Mouse (Mus musculus) midbrain, embryonic 11.5 days (tissue): ENCODE measurements around the gene Taar9. TPM values are rescaled to one million over a fixed set of nuclear protein-coding genes. Genes with fewer than 3 reads are reported as not detected.
A peak's percentile ranks its signal among the peaks of the same experiment; 100 is the strongest.
"Not testable (repeated sequence)": the region's sequence is repeated elsewhere in the genome, so short reads cannot be mapped to it uniquely, and the experiment has no call there.

Source experiments
- ATAC-seq: fragments of 200-750 bp; cut with Nextera tagmentation; 2 replicates; pipeline ENCODE4 v1.8.0; 2017; ENCODE audit warnings: moderate TSS enrichment, moderate library complexity; ENCODE audit not compliant: low FRiP score
- DNase-seq: peaks from one replicate; pipeline ENCODE4 v3.0.0; 2015; ENCODE audit warnings: low spot score; ENCODE audit errors: missing footprints
- H3K27ac ChIP-seq: fragments of 300-500 bp; sonication (generic); 2 replicates; pipeline ENCODE4 v1.5.1; 2014; ENCODE audit warnings: low read depth, low read length
- H3K27me3 ChIP-seq: fragments of 300-500 bp; sonication (generic); 2 replicates; pipeline ENCODE4 v1.6.1; 2014; ENCODE audit warnings: mild to moderate bottlenecking, low read length, moderate library complexity, mixed read lengths; ENCODE audit not compliant: control insufficient read depth, insufficient read depth
- H3K36me3 ChIP-seq: fragments of 300-500 bp; sonication (generic); 2 replicates; pipeline ENCODE4 v1.6.1; 2014; ENCODE audit warnings: mild to moderate bottlenecking, low read length, moderate library complexity, mixed read lengths; ENCODE audit not compliant: control insufficient read depth, insufficient read depth
- H3K4me1 ChIP-seq: fragments of 300-500 bp; sonication (generic); 2 replicates; pipeline ENCODE4 v1.6.1; 2014; ENCODE audit warnings: low read length; ENCODE audit not compliant: control insufficient read depth, insufficient read depth
- H3K4me2 ChIP-seq: fragments of 300-500 bp; sonication (generic); 2 replicates; pipeline ENCODE4 v1.6.1; 2014; ENCODE audit warnings: mild to moderate bottlenecking, moderate library complexity
- H3K4me3 ChIP-seq: fragments of 300-500 bp; sonication (generic); 2 replicates; pipeline ENCODE4 v1.5.1; 2014; ENCODE audit warnings: low read depth, low read length
- H3K9ac ChIP-seq: fragments of 300-500 bp; sonication (generic); 2 replicates; pipeline ENCODE4 v1.6.1; 2014; ENCODE audit warnings: low read length
- H3K9me3 ChIP-seq: fragments of 300-500 bp; sonication (generic); 2 replicates; pipeline ENCODE4 v1.6.1; 2016; ENCODE audit warnings: low read length; ENCODE audit not compliant: control insufficient read depth
- WGBS: fragments of 180-500 bp; shearing (Covaris S2); extraction: QIAGEN DNeasy Blood & Tissue Kit; methylation state at CpG from one replicate; pipeline ENCODE4 v1.1.7; 2014; 5-methylcytosine and 5-hydroxymethylcytosine counted together
- polyA plus RNA-seq: library from polyadenylated mRNA; unstranded; fragments of >200 nt; fragmentation: Nextera tagmentation; extraction: Ambion mirVana; gene quantifications from 2 replicates; pipeline ENCODE4 v1.2.1, GENCODE M21; 2014

Gene Taar9
- polyA plus RNA-seq, 1 experiment from 2014 or later = not detected

DNA sequence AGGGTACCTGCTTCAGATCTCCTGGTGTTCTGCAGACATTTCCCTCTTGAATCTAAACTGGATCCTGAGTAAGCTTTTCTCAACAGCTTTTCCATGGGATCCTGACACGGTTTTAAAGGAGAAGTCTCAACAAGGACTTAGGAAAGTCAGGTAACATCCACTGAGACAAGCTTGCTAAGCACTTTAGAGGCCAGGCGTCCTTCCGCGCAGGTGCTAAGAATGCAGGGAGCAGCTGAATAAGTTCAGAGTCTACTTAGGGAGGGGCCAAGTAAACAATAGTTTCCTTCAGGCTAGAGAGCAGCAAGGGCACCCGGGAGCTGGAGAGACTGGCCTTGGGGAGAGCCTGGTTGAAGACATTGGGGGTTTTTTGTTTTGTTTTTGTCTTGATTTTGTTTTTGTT is 22.9 kb upstream of the Taar9 start:
- Histone ChIP-seq H3K4me1 (peaks cover 6% of the 10 kb centered on the region; the same call in 1 of the 2 replicates), H3K36me3 (no peaks in the 10 kb centered on the region), H3K27ac (no peak overlapping the region), H3K9ac (no peak overlapping the region), H3K27me3 (no peaks in the 10 kb centered on the region), H3K4me3 (no peak overlapping the region), H3K4me2 (no peak overlapping the region), H3K9me3 (no peaks in the 10 kb centered on the region)
- DNase-seq (peak; percentile 89), ATAC-seq (no peak)
- WGBS = 8% methylated on average over 5 of the region's 5 CpGs

DNA sequence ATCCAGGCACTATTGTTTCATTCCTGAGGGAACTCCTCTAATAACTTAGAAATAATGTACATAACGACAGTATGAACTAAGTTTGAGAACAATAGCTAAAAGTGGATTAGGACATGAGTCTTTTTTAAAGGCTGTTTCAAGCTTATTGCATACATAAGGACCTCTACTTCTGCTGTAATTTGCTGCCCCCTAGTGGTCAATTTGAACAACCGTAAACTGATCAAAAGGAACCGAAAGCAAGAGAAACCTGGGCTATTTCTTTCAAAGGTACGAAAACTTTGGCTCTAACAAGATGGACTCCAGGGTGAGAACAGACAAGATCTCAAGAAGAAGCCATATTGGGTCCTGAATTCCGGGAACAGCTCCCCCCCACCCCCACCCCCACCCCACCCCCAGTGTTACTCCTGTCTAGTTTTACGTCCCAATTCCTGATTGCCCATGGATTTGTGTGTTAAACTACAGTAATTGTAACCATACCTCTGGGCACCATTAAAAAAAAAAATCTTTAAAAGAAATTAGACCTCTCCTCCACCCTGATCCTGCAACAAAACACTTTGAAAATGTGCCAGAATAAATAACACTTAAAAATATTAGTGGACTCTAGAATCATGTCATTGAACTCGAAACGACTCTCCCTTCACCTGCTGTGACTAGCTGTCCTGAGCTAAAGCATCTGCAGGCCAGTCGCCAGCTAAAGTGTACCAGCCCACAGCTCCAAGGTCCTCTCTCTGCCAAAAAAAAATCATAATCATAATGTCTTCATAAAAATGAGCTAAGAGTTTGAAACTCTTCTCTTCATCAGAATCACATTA is 22.3 kb upstream of the Taar9 start:
- Histone ChIP-seq H3K9me3 (no peaks in the 10 kb centered on the region), H3K9ac (no peak overlapping the region), H3K4me3 (no peak overlapping the region), H3K27ac (no peak overlapping the region), H3K36me3 (no peaks in the 10 kb centered on the region), H3K4me1 (peaks cover 6% of the 10 kb centered on the region; the same call in 1 of the 2 replicates), H3K27me3 (no peaks in the 10 kb centered on the region), H3K4me2 (no peak overlapping the region; the same call in 1 of the 2 replicates)
- DNase-seq (peak; percentile 90), ATAC-seq (peak; percentile 78; the same call in 1 of the 2 replicates)
- 28% methylated on average over 9 of the region's 9 CpGs for WGBS

- ATAC-seq (0 out of 2 replicates have a peak, but pooled peaks have one; percentile 57), DNase-seq (peak; percentile 90)
- no peak overlapping the region for H3K4me3 ChIP-seq
- no peaks in the 10 kb centered on the region for H3K27me3 ChIP-seq
- no peaks in the 10 kb centered on the region for H3K36me3 ChIP-seq
- WGBS = 53% methylated on average over 6 of the region's 6 CpGs
- no peak overlapping the region for H3K9ac ChIP-seq
- no peaks in the 10 kb centered on the region for H3K4me1 ChIP-seq
- H3K27ac ChIP-seq = no peak overlapping the region
- no peaks in the 10 kb centered on the region for H3K9me3 ChIP-seq
- no peak overlapping the region for H3K4me2 ChIP-seq
Observed at GRCm38 (mm10) chr10:24111116-24111778, 1.9 kb upstream of the Taar9 start.

GRCm38 (mm10) chr10:24108236-24108635 is 1.1 kb downstream of the Taar9 start:
- no peaks in the 10 kb centered on the region for H3K36me3 ChIP-seq
- DNase-seq (no peak), ATAC-seq (no peak)
- H3K4me3 ChIP-seq = no peak overlapping the region
- no peaks in the 10 kb centered on the region for H3K27me3 ChIP-seq
- no peaks in the 10 kb centered on the region for H3K4me1 ChIP-seq
- H3K4me2 ChIP-seq = no peak overlapping the region
- H3K9me3 ChIP-seq = no peaks in the 10 kb centered on the region
- 61% methylated on average over 3 of the region's 3 CpGs for WGBS
- H3K27ac ChIP-seq = no peak overlapping the region
- H3K9ac ChIP-seq = no peak overlapping the region

- no peaks in the 10 kb centered on the region for H3K27me3 ChIP-seq
- no peak overlapping the region for H3K4me3 ChIP-seq
- no peak overlapping the region for H3K9ac ChIP-seq
- H3K4me2 ChIP-seq = no peak overlapping the region
- H3K4me1 ChIP-seq = no peaks in the 10 kb centered on the region
- WGBS = 66% methylated on average over 5 of the region's 5 CpGs
- ATAC-seq (no peak), DNase-seq (no peak)
- no peaks in the 10 kb centered on the region for H3K9me3 ChIP-seq
- no peak overlapping the region for H3K27ac ChIP-seq
- no peaks in the 10 kb centered on the region for H3K36me3 ChIP-seq
Observed at GRCm38 (mm10) chr10:24107747-24108146, 1.6 kb downstream of the Taar9 start.

GRCm38 (mm10) chr10:24103299-24103698 is 6.0 kb downstream of the Taar9 start:
- not testable (repeated sequence) for H3K4me3 ChIP-seq, H3K4me2 ChIP-seq, DNase-seq, ATAC-seq, H3K9ac ChIP-seq, H3K36me3 ChIP-seq, H3K9me3 ChIP-seq, H3K27me3 ChIP-seq, H3K27ac ChIP-seq, H3K4me1 ChIP-seq
- WGBS = 56% methylated on average over 1 of the region's 1 CpGs

DNA sequence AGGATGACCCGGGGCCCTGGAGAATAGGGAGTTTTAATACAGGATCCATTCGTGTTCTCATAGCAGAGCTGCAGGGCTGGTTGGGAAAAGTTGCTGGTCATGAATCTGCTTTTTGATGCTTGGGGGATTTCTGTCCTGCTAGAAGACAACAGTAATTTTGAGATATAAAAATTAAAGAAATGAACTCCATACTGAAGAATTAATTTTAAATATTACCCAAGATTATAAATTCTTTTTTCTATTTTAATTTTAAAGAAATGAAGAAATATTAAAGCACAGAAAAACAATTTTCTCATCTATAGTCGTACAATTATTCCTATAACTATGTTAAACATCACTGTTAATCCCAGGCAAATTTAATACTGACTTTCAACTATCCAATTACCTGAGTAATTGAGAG is 7.5 kb downstream of the Taar9 start, which contains the start of gene Taar8c:
TSS of gene Taar8c (minus strand) at position 101 of the 400 bp plus-strand sequence.
- not testable (repeated sequence) for H3K27ac ChIP-seq, ATAC-seq, H3K27me3 ChIP-seq, H3K36me3 ChIP-seq, H3K4me2 ChIP-seq, H3K4me3 ChIP-seq, H3K9ac ChIP-seq, DNase-seq, H3K9me3 ChIP-seq, H3K4me1 ChIP-seq
- whole genome bisulfite sequencing = 80% methylated on average over 1 of the region's 3 CpGs

GRCm38 (mm10) chr10:24097010-24097409 is 12.3 kb downstream of the Taar9 start:
- not testable (repeated sequence) for H3K9me3 ChIP-seq, H3K4me1 ChIP-seq, DNase-seq, H3K9ac ChIP-seq, H3K4me3 ChIP-seq, H3K27ac ChIP-seq, H3K4me2 ChIP-seq, ATAC-seq, H3K36me3 ChIP-seq, H3K27me3 ChIP-seq
- 75% methylated on average over 2 of the region's 2 CpGs for WGBS

- DNase-seq = no peak
- no peaks in the 10 kb centered on the region for H3K4me1 ChIP-seq
- H3K9me3 ChIP-seq = no peaks in the 10 kb centered on the region
- no peak within 1 kb of the TSS for H3K4me2 ChIP-seq
- no peaks in the 10 kb centered on the region for H3K27me3 ChIP-seq
- no peak within 1 kb of the TSS for H3K27ac ChIP-seq
- H3K9ac ChIP-seq = no peak within 1 kb of the TSS
- no peaks in the 10 kb centered on the region for H3K36me3 ChIP-seq
- ATAC-seq = no peak
- H3K4me3 ChIP-seq = no peak within 1 kb of the TSS
- 78% methylated on average over 2 of the region's 2 CpGs for WGBS
Observed at GRCm38 (mm10) chr10:24092194-24092593, 17.1 kb downstream of the Taar9 start, which contains the start of gene Taar8b. Gene Taar8b, minus strand, starts transcription at chr10:24092294.
